Mouse (Mus musculus) retina, adult 2 months (tissue): Measurements from ENCODE around the gene Arid1b.

Experiments
- DNase-seq: peaks from one replicate; pipeline ENCODE4 v3.0.0-alpha.2; 2012; ENCODE audit warnings: low read depth, low spot score

Gene Arid1b

GRCm38 (mm10) chr17:5310425-5310888 is 316.3 kb downstream of the Arid1b start:
- DNase-seq: no peak

GRCm38 (mm10) chr17:5311062-5311461 is 316.9 kb downstream of the Arid1b start:
- DNase-seq: no peak

DNA sequence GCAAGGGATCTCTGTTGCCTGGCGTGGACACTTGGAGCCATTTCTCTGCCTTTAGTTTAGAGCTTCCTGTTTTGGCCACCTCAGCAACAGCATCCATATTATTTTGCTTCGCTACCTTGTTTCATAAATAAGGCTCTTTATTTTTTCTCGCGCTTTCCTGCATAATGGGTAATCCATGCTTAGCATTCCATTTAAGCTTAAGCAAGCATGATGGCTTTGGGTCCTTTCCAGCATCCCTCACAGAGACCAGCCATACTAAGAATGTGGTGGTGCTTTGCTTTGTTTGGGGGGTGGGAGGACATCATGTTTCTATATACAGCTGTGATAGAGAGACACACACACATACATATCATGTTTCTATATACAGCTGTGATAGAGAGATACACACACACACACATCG is 318.2 kb downstream of the Arid1b start:
- DNase-seq: no peak

DNA sequence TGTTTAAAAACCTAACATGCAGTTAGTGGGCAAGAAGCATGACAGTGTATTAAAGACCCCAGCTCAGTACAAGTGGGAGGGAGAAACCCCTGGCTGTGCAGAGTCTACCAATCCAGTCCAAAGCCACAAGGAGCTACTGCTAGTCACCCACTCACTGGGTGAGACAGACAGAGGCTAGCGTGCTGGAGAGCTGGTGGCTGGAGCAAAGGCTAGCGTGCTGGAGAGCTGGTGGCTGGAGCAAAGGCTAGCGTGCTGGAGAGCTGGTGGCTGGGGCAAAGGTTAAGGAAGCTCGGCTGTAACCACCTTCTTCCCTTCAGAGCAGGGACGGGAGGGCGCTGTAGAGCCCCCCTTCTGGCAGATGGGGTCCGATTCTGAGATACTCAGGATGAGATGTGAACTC is 320.6 kb downstream of the Arid1b start:
- no peak for DNase-seq

- no peak for DNase-seq
These were observed 322.4 kb downstream of the Arid1b start for GRCm38 (mm10) chr17:5316489-5316888.

- no peak for DNase-seq
These were observed 327.6 kb downstream of the Arid1b start for GRCm38 (mm10) chr17:5321589-5322225.

- no peak for DNase-seq
These were observed 328.5 kb downstream of the Arid1b start for GRCm38 (mm10) chr17:5322594-5322993.

- DNase-seq: no peak
These were observed 329.6 kb downstream of the Arid1b start for GRCm38 (mm10) chr17:5323746-5324145.

DNA sequence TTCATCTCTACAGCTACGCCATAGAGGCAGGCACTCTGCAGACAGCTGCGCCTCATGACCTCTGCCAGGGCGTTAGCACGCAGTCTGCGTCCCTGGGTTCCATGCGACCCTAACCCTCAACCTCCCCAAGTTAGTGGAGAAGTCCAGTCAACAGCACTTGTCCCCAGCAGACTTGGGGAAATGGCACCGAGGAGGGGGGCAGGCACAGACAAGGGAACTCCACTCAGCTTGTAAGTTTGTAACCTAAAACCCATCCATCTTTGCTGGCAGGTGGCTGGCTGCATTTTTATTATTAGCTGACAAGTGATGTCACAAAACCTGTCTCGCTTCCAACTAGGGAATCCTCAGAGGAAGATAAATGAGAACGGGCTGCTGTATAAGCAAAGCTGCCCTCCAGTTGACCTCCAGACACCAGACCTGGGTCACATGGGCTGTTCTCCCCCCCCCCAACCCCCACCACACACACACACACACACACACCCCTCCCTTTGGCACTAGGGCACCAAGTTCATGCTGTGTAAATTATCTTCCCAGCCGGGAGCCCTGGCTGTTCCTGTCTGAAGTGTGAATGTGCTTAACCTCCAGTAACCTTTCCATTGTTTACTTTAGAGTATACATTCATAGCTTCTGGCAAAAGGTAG is 330.2 kb downstream of the Arid1b start:
- no peak for DNase-seq

DNA sequence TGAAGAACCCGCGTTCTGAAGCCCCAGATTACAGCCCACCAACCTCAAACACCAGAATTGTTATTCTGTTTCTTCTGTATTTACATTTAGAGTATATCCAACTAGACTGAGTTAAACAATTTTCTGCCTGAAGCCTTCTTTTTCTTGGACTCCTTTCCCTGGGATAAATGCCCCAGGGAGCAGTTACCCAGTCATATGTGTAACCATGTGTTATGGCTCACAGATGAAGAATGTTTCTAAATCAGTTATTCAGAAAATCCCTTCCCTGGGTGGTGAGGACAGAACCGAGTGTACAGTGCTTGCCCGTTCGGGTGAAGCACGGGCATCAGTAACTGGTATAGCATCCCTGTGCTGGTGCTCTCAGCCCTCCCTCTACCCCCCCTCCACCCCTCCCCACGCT is 332.6 kb downstream of the Arid1b start:
- no peak for DNase-seq

DNA sequence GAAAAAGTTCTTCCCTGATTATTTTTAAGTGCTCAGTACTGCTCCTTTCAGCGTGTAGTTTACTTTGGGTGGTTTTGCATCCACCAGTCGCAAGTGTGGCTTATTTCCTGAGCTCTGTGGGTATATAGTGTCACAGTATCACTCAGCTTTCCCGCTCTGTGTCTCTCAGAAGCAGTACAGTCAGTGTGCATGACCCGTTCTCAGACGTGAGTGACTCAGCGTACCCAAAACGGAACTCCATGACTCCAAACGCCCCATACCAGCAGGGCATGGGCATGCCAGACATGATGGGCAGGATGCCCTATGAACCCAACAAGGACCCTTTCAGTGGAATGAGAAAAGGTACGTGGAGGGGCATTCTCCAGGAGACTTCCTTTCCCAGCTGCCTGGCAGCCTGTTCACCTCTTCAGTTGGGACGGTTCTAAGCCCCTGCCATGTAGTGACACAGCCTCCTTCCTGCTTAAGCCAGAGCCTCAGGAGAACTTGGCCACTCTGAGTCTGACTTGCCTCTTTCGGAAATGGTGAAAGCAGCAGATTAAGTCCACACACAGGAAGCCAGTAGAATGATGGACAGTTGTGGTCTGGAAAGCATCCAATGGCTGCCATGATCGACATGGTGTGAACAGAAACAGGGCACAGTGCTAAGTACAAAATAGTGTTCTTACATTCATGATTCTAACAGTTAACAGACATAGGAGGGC is 333.5 kb downstream of the Arid1b start:
- DNase-seq: no peak

DNA sequence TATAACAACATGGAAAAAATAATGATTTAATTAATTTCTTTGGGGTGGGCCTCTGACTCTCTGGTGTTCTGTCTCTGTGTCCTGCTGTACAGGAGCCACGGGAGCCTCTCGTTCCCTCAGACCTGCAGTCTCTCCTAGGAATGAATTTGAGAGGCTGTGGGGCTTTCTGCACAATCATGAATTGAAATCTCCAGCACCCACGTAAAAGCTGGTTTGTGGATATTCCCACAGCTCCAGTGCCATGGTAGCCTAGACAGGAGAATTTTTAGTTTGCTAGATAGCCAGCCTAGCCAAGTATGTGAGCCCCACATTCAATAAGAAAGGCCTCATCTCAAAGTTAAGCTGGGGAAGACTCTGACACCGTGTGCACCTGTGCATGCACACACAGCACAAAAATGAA is 335.3 kb downstream of the Arid1b start:
- no peak for DNase-seq

GRCm38 (mm10) chr17:5330063-5330462 is 335.9 kb downstream of the Arid1b start:
- DNase-seq: no peak

- DNase-seq: no peak
These were observed 336.5 kb downstream of the Arid1b start for GRCm38 (mm10) chr17:5330644-5331043.

GRCm38 (mm10) chr17:5331387-5331786 is 337.3 kb downstream of the Arid1b start:
- DNase-seq: no peak

GRCm38 (mm10) chr17:5334567-5334966 is 340.4 kb downstream of the Arid1b start:
- no peak for DNase-seq

GRCm38 (mm10) chr17:5344426-5344825 is 350.3 kb downstream of the Arid1b start:
- DNase-seq: no peak

- DNase-seq: no peak
These were observed 351.7 kb downstream of the Arid1b start for GRCm38 (mm10) chr17:5345810-5346209.

GRCm38 (mm10) chr17:5352901-5353300 is 358.8 kb downstream of the Arid1b start:
- DNase-seq: no peak

- no peak for DNase-seq
These were observed 366.6 kb downstream of the Arid1b start for GRCm38 (mm10) chr17:5360759-5361158.

- no peak for DNase-seq
These were observed 371.9 kb downstream of the Arid1b start for GRCm38 (mm10) chr17:5365992-5366398.

DNA sequence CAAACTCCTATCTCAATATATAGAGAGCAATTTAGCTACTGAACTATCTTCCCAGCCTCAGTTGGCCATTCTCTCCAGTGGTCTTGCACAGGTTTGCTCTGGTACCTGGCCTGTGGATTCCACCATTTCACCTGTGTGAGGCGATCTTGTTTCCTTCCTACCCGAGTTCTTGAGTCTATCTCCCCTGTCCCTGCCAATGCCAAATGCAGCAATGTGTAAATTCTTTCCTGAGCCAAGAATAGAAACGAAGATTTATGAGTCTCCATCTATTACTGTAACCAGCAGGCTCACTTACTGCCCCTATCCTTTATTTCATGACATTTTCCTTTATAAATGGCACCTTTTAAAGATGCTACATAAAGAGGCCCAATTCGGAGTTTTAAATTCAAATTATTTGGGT is 376.9 kb downstream of the Arid1b start:
- DNase-seq: no peak

- DNase-seq: no peak
These were observed 377.4 kb downstream of the Arid1b start for GRCm38 (mm10) chr17:5371521-5371920.
